Mouse (Mus musculus): Measurements from ENCODE around the gene Fbxw7. TPM values are rescaled to one million over a fixed set of nuclear protein-coding genes. Genes with fewer than 3 reads are reported as not detected.

Gene Fbxw7
- polyA plus RNA-seq, 1 experiment = 6.8 TPM

- Histone ChIP-seq H3K27me3 (ENCODE audit: control insufficient read depth, insufficient read depth, insufficient read length) (no peaks in the 10 kb centered on the region), H3ac (ENCODE audit: control insufficient read depth, insufficient read length) (no peak overlapping the region), H3K4me3 (no peak overlapping the region), H3K4me2 (ENCODE audit: low read depth) (no peak overlapping the region), H3K36me3 (ENCODE audit: control insufficient read depth, insufficient read depth) (no peaks in the 10 kb centered on the region), H3K79me2 (ENCODE audit: control insufficient read depth, insufficient read depth) (peaks cover 6% of the 10 kb centered on the region)
- no peak for TF ChIP-seq MYOG (IDR thresholded peaks at IDR 0.05; ENCODE audit: control insufficient read depth in 1 of 3, insufficient read depth in 1 of 3, insufficient read length in 2 of 3, low read depth in 2 of 3)
- no peak for TF ChIP-seq REST (IDR thresholded peaks at IDR 0.05; ENCODE audit: insufficient read depth, insufficient read length)
- no peak for TF ChIP-seq POLR2AphosphoS2 (IDR thresholded peaks at IDR 0.05; ENCODE audit: insufficient read length, low read depth)
- TF ChIP-seq MYOD1 (IDR thresholded peaks at IDR 0.05; ENCODE audit: control insufficient read depth in 1 of 3, insufficient read length in 2 of 3, low read depth in 2 of 3) = no peak
- no peak for TF ChIP-seq SRF (IDR thresholded peaks at IDR 0.05; ENCODE audit: control insufficient read depth, insufficient read length, low read depth)
- no peak for TF ChIP-seq TCF12 (IDR thresholded peaks at IDR 0.05; ENCODE audit: insufficient read depth, poor library complexity, severe bottlenecking)
- no peak for TF ChIP-seq USF1 (IDR thresholded peaks at IDR 0.05; ENCODE audit: low read depth)
- TF ChIP-seq MAX (IDR thresholded peaks at IDR 0.05; ENCODE audit: low read depth) = no peak
- no peak for TF ChIP-seq POLR2A (IDR thresholded peaks at IDR 0.05; ENCODE audit: insufficient read length, low read depth)
- no peak for TF ChIP-seq TCF3 (IDR thresholded peaks at IDR 0.05; ENCODE audit: insufficient read length, low read depth)
- TF ChIP-seq E2F4 (IDR thresholded peaks at IDR 0.05; ENCODE audit: insufficient read depth) = no peak
- TF ChIP-seq CEBPB (IDR thresholded peaks at IDR 0.05; ENCODE audit: insufficient read depth, poor library complexity, severe bottlenecking) = no peak
Measured at GRCm38 (mm10) chr3:84937360-84938355, 122.6 kb downstream of the Fbxw7 start.

- Histone ChIP-seq H3K4me3 (no peak overlapping the region), H3K36me3 (ENCODE audit: control insufficient read depth, insufficient read depth) (no peaks in the 10 kb centered on the region), H3K27me3 (ENCODE audit: control insufficient read depth, insufficient read depth, insufficient read length) (no peaks in the 10 kb centered on the region), H3K4me2 (ENCODE audit: low read depth) (no peak overlapping the region), H3ac (ENCODE audit: control insufficient read depth, insufficient read length) (no peak overlapping the region), H3K79me2 (ENCODE audit: control insufficient read depth, insufficient read depth) (peaks cover 7% of the 10 kb centered on the region)
- TF ChIP-seq POLR2A (IDR thresholded peaks at IDR 0.05; ENCODE audit: insufficient read length, low read depth) = no peak
Measured at GRCm38 (mm10) chr3:84944933-84945332, 129.9 kb downstream of the Fbxw7 start.

- TF ChIP-seq POLR2A (IDR thresholded peaks at IDR 0.05; ENCODE audit: insufficient read length, low read depth) (no peak), MYOG (IDR thresholded peaks at IDR 0.05; ENCODE audit: control insufficient read depth in 1 of 3, insufficient read depth in 1 of 3, insufficient read length in 2 of 3, low read depth in 2 of 3) (no peak), SRF (IDR thresholded peaks at IDR 0.05; ENCODE audit: control insufficient read depth, insufficient read length, low read depth) (no peak), USF1 (IDR thresholded peaks at IDR 0.05; ENCODE audit: low read depth) (no peak), MAX (IDR thresholded peaks at IDR 0.05; ENCODE audit: low read depth) (no peak), TCF12 (IDR thresholded peaks at IDR 0.05; ENCODE audit: insufficient read depth, poor library complexity, severe bottlenecking) (no peak), E2F4 (IDR thresholded peaks at IDR 0.05; ENCODE audit: insufficient read depth) (no peak), POLR2AphosphoS2 (IDR thresholded peaks at IDR 0.05; ENCODE audit: insufficient read length, low read depth) (no peak), CEBPB (IDR thresholded peaks at IDR 0.05; ENCODE audit: insufficient read depth, poor library complexity, severe bottlenecking) (no peak), REST (IDR thresholded peaks at IDR 0.05; ENCODE audit: insufficient read depth, insufficient read length) (no peak), TCF3 (IDR thresholded peaks at IDR 0.05; ENCODE audit: insufficient read length, low read depth) (no peak), MYOD1 (IDR thresholded peaks at IDR 0.05; ENCODE audit: control insufficient read depth in 1 of 3, insufficient read length in 2 of 3, low read depth in 2 of 3) (no peak)
- H3ac ChIP-seq (ENCODE audit: control insufficient read depth, insufficient read length) = no peak overlapping the region
- H3K4me2 ChIP-seq (ENCODE audit: low read depth) = no peak overlapping the region
- H3K4me3 ChIP-seq = no peak overlapping the region
- H3K79me2 ChIP-seq (ENCODE audit: control insufficient read depth, insufficient read depth) = peaks cover 3% of the 10 kb centered on the region
- no peaks in the 10 kb centered on the region for H3K36me3 ChIP-seq (ENCODE audit: control insufficient read depth, insufficient read depth)
- no peaks in the 10 kb centered on the region for H3K27me3 ChIP-seq (ENCODE audit: control insufficient read depth, insufficient read depth, insufficient read length)
Measured at GRCm38 (mm10) chr3:84946381-84946780, 131.3 kb downstream of the Fbxw7 start.

- Histone ChIP-seq H3ac (ENCODE audit: control insufficient read depth, insufficient read length) (no peak overlapping the region), H3K79me2 (ENCODE audit: control insufficient read depth, insufficient read depth) (peaks cover 12% of the 10 kb centered on the region), H3K27me3 (ENCODE audit: control insufficient read depth, insufficient read depth, insufficient read length) (no peaks in the 10 kb centered on the region), H3K4me3 (no peak overlapping the region), H3K4me2 (ENCODE audit: low read depth) (no peak overlapping the region), H3K36me3 (ENCODE audit: control insufficient read depth, insufficient read depth) (no peaks in the 10 kb centered on the region)
- TF ChIP-seq CEBPB (IDR thresholded peaks at IDR 0.05; ENCODE audit: insufficient read depth, poor library complexity, severe bottlenecking) = peak; percentile 52; the same call in 1 of the 2 replicates
- TF ChIP-seq POLR2AphosphoS2 (IDR thresholded peaks at IDR 0.05; ENCODE audit: insufficient read length, low read depth) = no peak
Measured at GRCm38 (mm10) chr3:84949387-84949786, 134.3 kb downstream of the Fbxw7 start.

GRCm38 (mm10) chr3:84951698-84952097 lies 136.6 kb downstream of the Fbxw7 start:
- Histone ChIP-seq H3ac (ENCODE audit: control insufficient read depth, insufficient read length) (no peak overlapping the region), H3K4me3 (peak overlapping the region; percentile 24), H3K4me2 (ENCODE audit: low read depth) (peak overlapping the region; percentile 95), H3K27me3 (ENCODE audit: control insufficient read depth, insufficient read depth, insufficient read length) (no peaks in the 10 kb centered on the region), H3K79me2 (ENCODE audit: control insufficient read depth, insufficient read depth) (peaks cover 12% of the 10 kb centered on the region), H3K36me3 (ENCODE audit: control insufficient read depth, insufficient read depth) (no peaks in the 10 kb centered on the region)
- no peak for TF ChIP-seq E2F4 (IDR thresholded peaks at IDR 0.05; ENCODE audit: insufficient read depth)
- TF ChIP-seq USF1 (IDR thresholded peaks at IDR 0.05; ENCODE audit: low read depth) = no peak
- TF ChIP-seq MAX (IDR thresholded peaks at IDR 0.05; ENCODE audit: low read depth) = no peak
- no peak for TF ChIP-seq MYOG (IDR thresholded peaks at IDR 0.05; ENCODE audit: control insufficient read depth in 1 of 3, insufficient read depth in 1 of 3, insufficient read length in 2 of 3, low read depth in 2 of 3)
- no peak for TF ChIP-seq CEBPB (IDR thresholded peaks at IDR 0.05; ENCODE audit: insufficient read depth, poor library complexity, severe bottlenecking)
- TF ChIP-seq POLR2A (IDR thresholded peaks at IDR 0.05; ENCODE audit: insufficient read length, low read depth) = no peak
- no peak for TF ChIP-seq POLR2AphosphoS2 (IDR thresholded peaks at IDR 0.05; ENCODE audit: insufficient read length, low read depth)
- TF ChIP-seq TCF12 (IDR thresholded peaks at IDR 0.05; ENCODE audit: insufficient read depth, poor library complexity, severe bottlenecking) = no peak
- TF ChIP-seq SRF (IDR thresholded peaks at IDR 0.05; ENCODE audit: control insufficient read depth, insufficient read length, low read depth) = no peak
- no peak for TF ChIP-seq TCF3 (IDR thresholded peaks at IDR 0.05; ENCODE audit: insufficient read length, low read depth)
- TF ChIP-seq MYOD1 (IDR thresholded peaks at IDR 0.05; ENCODE audit: control insufficient read depth in 1 of 3, insufficient read length in 2 of 3, low read depth in 2 of 3) = no peak
- TF ChIP-seq REST (IDR thresholded peaks at IDR 0.05; ENCODE audit: insufficient read depth, insufficient read length) = no peak
